Mouse (Mus musculus) gastrocnemius, adult 2 months (tissue): ENCODE measurements at regions not wholly inside any gene's neighbourhood (a gene's known extent, or its start where the extent isn't known, plus 50 kb on each side); places are given as distances from the start of the nearest gene placed in this dataset.
A peak's percentile ranks its signal among the peaks of the same experiment; 100 is the strongest.

ENCODE experiments used
- DNase-seq: peaks from one replicate; pipeline ENCODE4 v3.0.0; 2022
- H3K27ac ChIP-seq: fragments of 200-600 bp; 2 replicates; pipeline ENCODE4 v1.8.1; 2022; ENCODE audit warnings: mild to moderate bottlenecking
- H3K4me3 ChIP-seq: fragments of 200-600 bp; 2 replicates; pipeline ENCODE4 v1.8.1; 2022; ENCODE audit warnings: mild to moderate bottlenecking, moderate library complexity
- CTCF ChIP-seq: fragments of 200-600 bp; IDR thresholded peaks from 2 replicates; pipeline ENCODE4 v1.8.1; 2022; ENCODE audit warnings: antibody characterized with exemption, mild to moderate bottlenecking, moderate library complexity
- intact Hi-C: fragments of 180-260 bp; cut with DNase I; formaldehyde crosslinking; loops from one replicate; pipeline ENCODE4 v1.15.1; 2025

GRCm38 (mm10) chr6:36645415-36645814, 164.6 kb downstream of the Ptn start:
- DNase-seq: no peak
- TF ChIP-seq CTCF: no peak
- intact Hi-C loops: no loop called here
- H3K27ac ChIP-seq: no peak overlapping the region
- H3K4me3 ChIP-seq: no peak overlapping the region

- no peak for TF ChIP-seq CTCF
- intact Hi-C loops: no loop called here
- no peak for DNase-seq
- H3K4me3 ChIP-seq: no peak overlapping the region
- H3K27ac ChIP-seq: no peak overlapping the region
Measured at GRCm38 (mm10) chr6:36644880-36645279, 165.1 kb downstream of the Ptn start.

- no peak overlapping the region for H3K4me3 ChIP-seq
- intact Hi-C loops: no loop called here
- DNase-seq: no peak
- H3K27ac ChIP-seq: no peak overlapping the region
- no peak for TF ChIP-seq CTCF
Measured at GRCm38 (mm10) chr6:36637031-36637430, 173.0 kb downstream of the Ptn start.

- DNase-seq: no peak
- intact Hi-C loops: no loop called here
- no peak for TF ChIP-seq CTCF
- no peak overlapping the region for H3K4me3 ChIP-seq
- no peak overlapping the region for H3K27ac ChIP-seq
Measured at GRCm38 (mm10) chr6:36627648-36628047, 182.4 kb downstream of the Ptn start.

- no peak for DNase-seq
- no peak overlapping the region for H3K4me3 ChIP-seq
- TF ChIP-seq CTCF: no peak
- no peak overlapping the region for H3K27ac ChIP-seq
- intact Hi-C loops: no loop called here
Measured at GRCm38 (mm10) chr6:36608281-36608970, 201.6 kb downstream of the Ptn start.

- TF ChIP-seq CTCF: no peak
- H3K4me3 ChIP-seq: no peak overlapping the region
- peak; percentile 23 for DNase-seq
- no peak overlapping the region for H3K27ac ChIP-seq
- intact Hi-C loops: no loop called here
Measured at GRCm38 (mm10) chr6:36605578-36606205, 204.3 kb downstream of the Ptn start.

- TF ChIP-seq CTCF: no peak
- intact Hi-C loops: no loop called here
- no peak for DNase-seq
- Histone ChIP-seq H3K4me3 (no peak overlapping the region), H3K27ac (no peak overlapping the region)
Measured at GRCm38 (mm10) chr6:36604802-36605201, 205.2 kb downstream of the Ptn start.

GRCm38 (mm10) chr6:36596574-36596973, 208.7 kb downstream of the Chrm2 start:
- Histone ChIP-seq H3K27ac (no peak overlapping the region), H3K4me3 (no peak overlapping the region)
- no peak for DNase-seq
- intact Hi-C loops: no loop called here
- no peak for TF ChIP-seq CTCF

GRCm38 (mm10) chr6:36590881-36591630, 203.2 kb downstream of the Chrm2 start:
- no peak for TF ChIP-seq CTCF
- no peak overlapping the region for H3K27ac ChIP-seq
- DNase-seq: no peak
- intact Hi-C loops: no loop called here
- no peak overlapping the region for H3K4me3 ChIP-seq

- no peak overlapping the region for H3K27ac ChIP-seq
Measured at GRCm38 (mm10) chr6:36581043-36581442, 193.2 kb downstream of the Chrm2 start.

More at GRCm38 (mm10) chr6:36581043-36581442, 193.2 kb downstream of the Chrm2 start:
- TF ChIP-seq CTCF: no peak
- DNase-seq: no peak
- no peak overlapping the region for H3K4me3 ChIP-seq
- intact Hi-C loops: no loop called here
